Mouse (Mus musculus) neural tube, embryonic 11.5 days (tissue): ENCODE results near the gene Eef2k. TPM values are rescaled to one million over a fixed set of nuclear protein-coding genes. Genes with fewer than 3 reads are reported as not detected.

Experiments
- ATAC-seq: fragments of 200-750 bp; cut with Nextera tagmentation; 2 replicates; pipeline ENCODE4 v1.8.0; 2017; ENCODE audit warnings: moderate number of reproducible peaks, mild to moderate bottlenecking, moderate TSS enrichment, moderate library complexity; ENCODE audit not compliant: insufficient read depth, low FRiP score, low TSS enrichment
- DNase-seq: peaks from one replicate; pipeline ENCODE4 v3.0.0-alpha.2; 2015; ENCODE audit warnings: low spot score
- H3K27ac ChIP-seq: fragments of 300-500 bp; sonication (generic); 2 replicates; pipeline ENCODE4 v1.5.1; 2014; ENCODE audit warnings: low read depth, mild to moderate bottlenecking, low read length
- H3K27me3 ChIP-seq: fragments of 300-500 bp; sonication (generic); 2 replicates; pipeline ENCODE4 v1.6.1; 2014; ENCODE audit warnings: mild to moderate bottlenecking, low read length, mixed read lengths; ENCODE audit not compliant: control insufficient read depth, insufficient read depth
- H3K36me3 ChIP-seq: fragments of 300-500 bp; sonication (generic); 2 replicates; pipeline ENCODE4 v1.6.1; 2014; ENCODE audit warnings: mild to moderate bottlenecking, low read length, moderate library complexity, mixed read lengths; ENCODE audit not compliant: control insufficient read depth, insufficient read depth
- H3K4me1 ChIP-seq: fragments of 300-500 bp; sonication (generic); 2 replicates; pipeline ENCODE4 v1.6.1; 2014; ENCODE audit warnings: low read length, mixed read lengths; ENCODE audit not compliant: control insufficient read depth, insufficient read depth
- H3K4me2 ChIP-seq: fragments of 300-500 bp; sonication (generic); 2 replicates; pipeline ENCODE4 v1.6.1; 2014; ENCODE audit warnings: low read depth, mild to moderate bottlenecking, moderate library complexity
- H3K4me3 ChIP-seq: fragments of 300-500 bp; sonication (generic); 2 replicates; pipeline ENCODE4 v1.5.1; 2014; ENCODE audit warnings: low read depth, low read length
- H3K9ac ChIP-seq: fragments of 300-500 bp; sonication (generic); 2 replicates; pipeline ENCODE4 v1.6.1; 2014; ENCODE audit warnings: mild to moderate bottlenecking, low read length
- H3K9me3 ChIP-seq: fragments of 300-500 bp; sonication (generic); 2 replicates; pipeline ENCODE4 v1.6.1; 2016; ENCODE audit warnings: low read length; ENCODE audit not compliant: control insufficient read depth
- WGBS: fragments of 180-500 bp; shearing (Covaris S2); extraction: QIAGEN DNeasy Blood & Tissue Kit; methylation state at CpG from one replicate; pipeline ENCODE4 v1.1.7; 2014; 5-methylcytosine and 5-hydroxymethylcytosine counted together
- polyA plus RNA-seq: library from polyadenylated mRNA; unstranded; fragments of >200 nt; fragmentation: Nextera tagmentation; extraction: Ambion mirVana; gene quantifications from 2 replicates; pipeline ENCODE4 v1.2.1, GENCODE M21; 2014

Gene Eef2k
- polyA plus RNA-seq, 1 experiment from 2014 or later: 10.3 TPM

DNA sequence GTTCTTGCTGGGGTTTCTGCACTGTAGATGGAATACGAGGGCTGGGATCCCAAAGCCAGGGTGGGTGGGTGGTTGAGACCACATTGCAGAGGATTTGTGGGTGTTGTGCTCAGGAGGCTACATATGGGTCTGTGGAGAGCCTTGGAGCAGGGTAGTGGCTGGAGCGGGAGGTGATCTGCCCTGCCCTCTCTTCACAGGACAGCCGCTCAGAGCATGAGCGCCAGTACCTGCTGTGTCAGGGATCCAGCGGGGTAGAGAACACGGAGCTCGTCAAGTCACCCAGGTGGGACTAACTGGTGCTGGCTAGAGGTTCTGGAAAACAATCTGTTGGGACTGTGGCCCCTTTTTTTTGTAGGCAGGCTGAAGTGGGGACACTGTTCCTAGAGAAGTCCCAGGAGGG lies 90.5 kb downstream of the Eef2k start:
- DNase-seq (no peak), ATAC-seq (no peak)
- Histone ChIP-seq H3K27ac (no peak overlapping the region), H3K9me3 (no peaks in the 10 kb centered on the region), H3K4me2 (no peak overlapping the region), H3K9ac (no peak overlapping the region), H3K4me1 (no peaks in the 10 kb centered on the region), H3K4me3 (no peak overlapping the region), H3K27me3 (no peaks in the 10 kb centered on the region), H3K36me3 (peaks cover 24% of the 10 kb centered on the region)
- 94% methylated on average over 7 of the region's 7 CpGs for WGBS

- H3K4me2 ChIP-seq: no peak overlapping the region
- no peak overlapping the region for H3K27ac ChIP-seq
- H3K4me1 ChIP-seq: no peaks in the 10 kb centered on the region
- no peak overlapping the region for H3K4me3 ChIP-seq
- ATAC-seq (no peak), DNase-seq (no peak)
- H3K9me3 ChIP-seq: no peaks in the 10 kb centered on the region
- peaks cover 19% of the 10 kb centered on the region for H3K36me3 ChIP-seq
- no peaks in the 10 kb centered on the region for H3K27me3 ChIP-seq
- H3K9ac ChIP-seq: no peak overlapping the region
- WGBS: 83% methylated on average over 4 of the region's 5 CpGs
These were observed 91.1 kb downstream of the Eef2k start for GRCm38 (mm10) chr7:120933680-120934195.

- Histone ChIP-seq H3K27me3 (no peaks in the 10 kb centered on the region), H3K4me2 (no peak overlapping the region), H3K27ac (no peak overlapping the region), H3K9me3 (no peaks in the 10 kb centered on the region), H3K36me3 (peaks cover 16% of the 10 kb centered on the region), H3K9ac (no peak overlapping the region), H3K4me1 (no peaks in the 10 kb centered on the region), H3K4me3 (no peak overlapping the region)
- ATAC-seq (no peak), DNase-seq (peak; percentile 46)
- WGBS: 49% methylated on average over 5 of the region's 5 CpGs
These were observed 92.1 kb downstream of the Eef2k start for GRCm38 (mm10) chr7:120934716-120935115.

- no peaks in the 10 kb centered on the region for H3K27me3 ChIP-seq
- H3K9ac ChIP-seq: no peak overlapping the region
- no peaks in the 10 kb centered on the region for H3K9me3 ChIP-seq
- no peak overlapping the region for H3K4me3 ChIP-seq
- no peak for ATAC-seq
- no peaks in the 10 kb centered on the region for H3K4me1 ChIP-seq
- DNase-seq: no peak
- peaks cover 26% of the 10 kb centered on the region for H3K36me3 ChIP-seq
- 88% methylated on average over 4 of the region's 4 CpGs for WGBS
- H3K27ac ChIP-seq: no peak overlapping the region
- H3K4me2 ChIP-seq: no peak overlapping the region
These were observed 93.9 kb downstream of the Eef2k start for GRCm38 (mm10) chr7:120936522-120936921.

GRCm38 (mm10) chr7:120938206-120938605 lies 95.6 kb downstream of the Eef2k start:
- 93% methylated on average over 9 of the region's 9 CpGs for WGBS
- no peaks in the 10 kb centered on the region for H3K4me1 ChIP-seq
- H3K27ac ChIP-seq: no peak overlapping the region
- H3K4me3 ChIP-seq: no peak overlapping the region
- H3K36me3 ChIP-seq: peaks cover 30% of the 10 kb centered on the region
- no peaks in the 10 kb centered on the region for H3K27me3 ChIP-seq
- H3K9me3 ChIP-seq: no peaks in the 10 kb centered on the region
- no peak overlapping the region for H3K4me2 ChIP-seq
- no peak for DNase-seq
- no peak overlapping the region for H3K9ac ChIP-seq
- ATAC-seq: no peak

DNA sequence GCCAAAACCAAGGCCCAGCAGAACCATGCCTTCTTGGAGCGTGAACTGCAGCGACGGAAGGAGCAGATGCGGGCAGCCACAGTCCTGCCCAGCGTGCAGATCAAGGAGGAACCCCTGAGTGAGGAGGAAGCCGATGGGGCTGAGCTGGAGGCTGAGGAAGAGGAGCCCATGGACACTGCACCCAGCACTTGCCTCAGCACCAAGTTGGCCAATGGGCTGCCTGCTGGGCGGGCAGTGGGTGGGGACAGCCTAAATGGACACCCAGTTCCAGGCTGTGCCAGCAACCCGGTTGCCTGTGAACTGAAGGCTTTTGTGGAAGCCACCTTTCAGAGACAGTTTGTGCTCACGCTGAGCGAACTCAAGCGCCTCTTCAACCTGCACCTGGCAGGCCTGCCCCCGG lies 97.7 kb downstream of the Eef2k start:
- no peak overlapping the region for H3K9ac ChIP-seq
- H3K27me3 ChIP-seq: no peaks in the 10 kb centered on the region
- no peak overlapping the region for H3K4me2 ChIP-seq
- H3K4me1 ChIP-seq: no peaks in the 10 kb centered on the region
- no peaks in the 10 kb centered on the region for H3K9me3 ChIP-seq
- H3K4me3 ChIP-seq: no peak overlapping the region
- ATAC-seq: no peak
- DNase-seq: no peak
- WGBS: 91% methylated on average over 12 of the region's 12 CpGs
- no peak overlapping the region for H3K27ac ChIP-seq
- peaks cover 28% of the 10 kb centered on the region for H3K36me3 ChIP-seq

GRCm38 (mm10) chr7:120941214-120941613 lies 98.6 kb downstream of the Eef2k start:
- 96% methylated on average over 6 of the region's 6 CpGs for WGBS
- no peak for DNase-seq
- H3K36me3 ChIP-seq: peaks cover 28% of the 10 kb centered on the region

DNA sequence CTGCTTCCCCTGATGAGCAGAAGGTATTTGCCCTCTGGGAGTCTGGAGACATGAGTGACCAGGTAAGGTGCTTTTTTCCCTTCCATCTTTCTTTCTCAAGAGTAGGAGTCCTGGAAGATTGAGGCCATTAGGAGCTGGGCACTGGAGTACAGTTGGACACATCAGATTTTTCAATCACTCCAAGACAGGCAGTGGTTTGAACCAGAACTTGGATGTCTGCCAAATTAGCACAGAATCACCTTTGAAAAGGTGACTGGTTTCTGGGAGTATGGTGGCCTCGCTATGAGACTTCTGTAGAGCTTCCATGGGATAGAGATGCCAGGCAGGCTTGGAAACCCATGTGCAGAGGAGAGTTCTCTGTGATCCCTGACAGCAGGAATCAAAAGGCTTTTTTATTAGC lies 99.9 kb downstream of the Eef2k start:
- ATAC-seq: no peak
- H3K4me1 ChIP-seq: no peaks in the 10 kb centered on the region
- H3K9me3 ChIP-seq: no peaks in the 10 kb centered on the region
- peaks cover 24% of the 10 kb centered on the region for H3K36me3 ChIP-seq
- H3K4me3 ChIP-seq: no peak overlapping the region
- no peak for DNase-seq
- H3K9ac ChIP-seq: no peak overlapping the region
- H3K27ac ChIP-seq: no peak overlapping the region
- 94% methylated on average over 1 of the region's 1 CpGs for WGBS
- no peaks in the 10 kb centered on the region for H3K27me3 ChIP-seq
- H3K4me2 ChIP-seq: no peak overlapping the region

More at GRCm38 (mm10) chr7:120941214-120941613, 98.6 kb downstream of the Eef2k start:
- no peaks in the 10 kb centered on the region for H3K27me3 ChIP-seq
- H3K4me3 ChIP-seq: no peak overlapping the region
- H3K9ac ChIP-seq: no peak overlapping the region
- H3K27ac ChIP-seq: no peak overlapping the region
- no peaks in the 10 kb centered on the region for H3K9me3 ChIP-seq
- no peak overlapping the region for H3K4me2 ChIP-seq
- H3K4me1 ChIP-seq: no peaks in the 10 kb centered on the region
- ATAC-seq: no peak

GRCm38 (mm10) chr7:120943936-120944509 lies 101.4 kb downstream of the Eef2k start:
- DNase-seq (no peak), ATAC-seq (no peak)
- Histone ChIP-seq H3K27ac (no peak overlapping the region), H3K9me3 (no peaks in the 10 kb centered on the region), H3K4me1 (no peaks in the 10 kb centered on the region), H3K4me3 (no peak overlapping the region), H3K27me3 (no peaks in the 10 kb centered on the region), H3K9ac (no peak overlapping the region), H3K36me3 (peaks cover 21% of the 10 kb centered on the region), H3K4me2 (no peak overlapping the region)
- WGBS: 72% methylated on average over 7 of the region's 8 CpGs
